Mouse (Mus musculus): ENCODE results near the gene Cdh23. TPM values are rescaled to one million over a fixed set of nuclear protein-coding genes. Genes with fewer than 3 reads are reported as not detected.

Cdh23 gene
- polyA plus RNA-seq, 1 experiment from 2014 or later, result 0.35 TPM

- H3K4me2 ChIP-seq (replicated peaks; ENCODE audit: low read depth, low read length), result no peak overlapping the region
- H3K4me1 ChIP-seq (ENCODE audit: insufficient read depth, low read depth, low read length), result no peaks in the 10 kb centered on the region
- no peak overlapping the region for H3K4me3 ChIP-seq (ENCODE audit: low read depth, low read length)
- H3K9me3 ChIP-seq (ENCODE audit: low read length), result no peaks in the 10 kb centered on the region
- H3K27ac ChIP-seq (ENCODE audit: low read length), result no peak overlapping the region
- H3K27me3 ChIP-seq (replicated peaks; ENCODE audit: insufficient read depth, low read length), result no peaks in the 10 kb centered on the region
- ATAC-seq (no peak), DNase-seq (ENCODE audit: low spot score) (no peak)
- TF ChIP-seq EP300 (IDR thresholded peaks at IDR 0.05) (no peak), CTCF (IDR thresholded peaks at IDR 0.05) (no peak)
- WGBS, result 87% methylated on average over 6 of the region's 6 CpGs
- no peaks in the 10 kb centered on the region for H3K36me3 ChIP-seq (ENCODE audit: insufficient read depth, low read length)
- H3K9ac ChIP-seq (replicated peaks; ENCODE audit: low read depth), result no peak overlapping the region
These were observed 101.1 kb downstream of the Cdh23 start for GRCm38 (mm10) chr10:60595166-60595565.

- no peak overlapping the region for H3K27ac ChIP-seq (ENCODE audit: low read length)
- no peak overlapping the region for H3K9ac ChIP-seq (replicated peaks; ENCODE audit: low read depth)
- no peaks in the 10 kb centered on the region for H3K4me1 ChIP-seq (ENCODE audit: insufficient read depth, low read depth, low read length)
- DNase-seq (ENCODE audit: low spot score) (no peak), ATAC-seq (no peak)
- no peaks in the 10 kb centered on the region for H3K27me3 ChIP-seq (replicated peaks; ENCODE audit: insufficient read depth, low read length)
- 25% methylated on average over 22 of the region's 22 CpGs for WGBS
- TF ChIP-seq EP300 (IDR thresholded peaks at IDR 0.05) (no peak), CTCF (IDR thresholded peaks at IDR 0.05) (no peak)
- no peaks in the 10 kb centered on the region for H3K36me3 ChIP-seq (ENCODE audit: insufficient read depth, low read length)
- H3K4me3 ChIP-seq (ENCODE audit: low read depth, low read length), result no peak overlapping the region
- H3K9me3 ChIP-seq (ENCODE audit: low read length), result no peaks in the 10 kb centered on the region
- no peak overlapping the region for H3K4me2 ChIP-seq (replicated peaks; ENCODE audit: low read depth, low read length)
These were observed 103.3 kb downstream of the Cdh23 start for GRCm38 (mm10) chr10:60592881-60593575.

- H3K9me3 ChIP-seq (ENCODE audit: low read length), result no peaks in the 10 kb centered on the region
- no peak overlapping the region for H3K4me3 ChIP-seq (ENCODE audit: low read depth, low read length)
- H3K27me3 ChIP-seq (replicated peaks; ENCODE audit: insufficient read depth, low read length), result no peaks in the 10 kb centered on the region
- ATAC-seq (no peak), DNase-seq (ENCODE audit: low spot score) (no peak)
- H3K36me3 ChIP-seq (ENCODE audit: insufficient read depth, low read length), result no peaks in the 10 kb centered on the region
- H3K27ac ChIP-seq (ENCODE audit: low read length), result no peak overlapping the region
- no peak overlapping the region for H3K4me2 ChIP-seq (replicated peaks; ENCODE audit: low read depth, low read length)
- 94% methylated on average over 1 of the region's 1 CpGs for WGBS
- no peak overlapping the region for H3K9ac ChIP-seq (replicated peaks; ENCODE audit: low read depth)
- TF ChIP-seq EP300 (IDR thresholded peaks at IDR 0.05), result no peak
- no peak for TF ChIP-seq CTCF (IDR thresholded peaks at IDR 0.05)
- no peaks in the 10 kb centered on the region for H3K4me1 ChIP-seq (ENCODE audit: insufficient read depth, low read depth, low read length)
These were observed 105.0 kb downstream of the Cdh23 start for GRCm38 (mm10) chr10:60591281-60591680.

GRCm38 (mm10) chr10:60590241-60590640 lies 106.0 kb downstream of the Cdh23 start:
- H3K27ac ChIP-seq (ENCODE audit: low read length), result no peak overlapping the region
- no peaks in the 10 kb centered on the region for H3K4me1 ChIP-seq (ENCODE audit: insufficient read depth, low read depth, low read length)
- ATAC-seq, result no peak
- DNase-seq (ENCODE audit: low spot score), result no peak
- whole genome bisulfite sequencing, result 51% methylated on average over 7 of the region's 7 CpGs
- H3K4me2 ChIP-seq (replicated peaks; ENCODE audit: low read depth, low read length), result no peak overlapping the region
- H3K4me3 ChIP-seq (ENCODE audit: low read depth, low read length), result no peak overlapping the region
- no peaks in the 10 kb centered on the region for H3K9me3 ChIP-seq (ENCODE audit: low read length)
- no peak overlapping the region for H3K9ac ChIP-seq (replicated peaks; ENCODE audit: low read depth)
- TF ChIP-seq CTCF (IDR thresholded peaks at IDR 0.05), result no peak
- TF ChIP-seq EP300 (IDR thresholded peaks at IDR 0.05), result no peak
- no peaks in the 10 kb centered on the region for H3K36me3 ChIP-seq (ENCODE audit: insufficient read depth, low read length)
- no peaks in the 10 kb centered on the region for H3K27me3 ChIP-seq (replicated peaks; ENCODE audit: insufficient read depth, low read length)

GRCm38 (mm10) chr10:60585691-60586090 lies 110.6 kb downstream of the Cdh23 start:
- no peak overlapping the region for H3K4me2 ChIP-seq (replicated peaks; ENCODE audit: low read depth, low read length)
- TF ChIP-seq CTCF (IDR thresholded peaks at IDR 0.05), result no peak
- no peak for TF ChIP-seq EP300 (IDR thresholded peaks at IDR 0.05)
- no peak for ATAC-seq
- H3K9me3 ChIP-seq (ENCODE audit: low read length), result no peaks in the 10 kb centered on the region
- no peak for DNase-seq (ENCODE audit: low spot score)
- no peaks in the 10 kb centered on the region for H3K36me3 ChIP-seq (ENCODE audit: insufficient read depth, low read length)
- no peaks in the 10 kb centered on the region for H3K4me1 ChIP-seq (ENCODE audit: insufficient read depth, low read depth, low read length)
- no peak overlapping the region for H3K9ac ChIP-seq (replicated peaks; ENCODE audit: low read depth)
- no peak overlapping the region for H3K27ac ChIP-seq (ENCODE audit: low read length)
- 61% methylated on average over 6 of the region's 6 CpGs for WGBS
- H3K4me3 ChIP-seq (ENCODE audit: low read depth, low read length), result no peak overlapping the region
- H3K27me3 ChIP-seq (replicated peaks; ENCODE audit: insufficient read depth, low read length), result no peaks in the 10 kb centered on the region

- ATAC-seq (no peak), DNase-seq (ENCODE audit: low spot score) (no peak)
- no peaks in the 10 kb centered on the region for H3K4me1 ChIP-seq (ENCODE audit: insufficient read depth, low read depth, low read length)
- H3K9ac ChIP-seq (replicated peaks; ENCODE audit: low read depth), result no peak overlapping the region
- TF ChIP-seq EP300 (IDR thresholded peaks at IDR 0.05) (no peak), CTCF (IDR thresholded peaks at IDR 0.05) (no peak)
- WGBS, result 52% methylated on average over 15 of the region's 15 CpGs
- no peaks in the 10 kb centered on the region for H3K27me3 ChIP-seq (replicated peaks; ENCODE audit: insufficient read depth, low read length)
- H3K4me3 ChIP-seq (ENCODE audit: low read depth, low read length), result no peak overlapping the region
- no peaks in the 10 kb centered on the region for H3K36me3 ChIP-seq (ENCODE audit: insufficient read depth, low read length)
- no peak overlapping the region for H3K27ac ChIP-seq (ENCODE audit: low read length)
- no peaks in the 10 kb centered on the region for H3K9me3 ChIP-seq (ENCODE audit: low read length)
- H3K4me2 ChIP-seq (replicated peaks; ENCODE audit: low read depth, low read length), result no peak overlapping the region
These were observed 113.3 kb downstream of the Cdh23 start for GRCm38 (mm10) chr10:60582956-60583355.

All from lung, postnatal 0 days (tissue).